Mouse (Mus musculus): ENCODE results near the gene Fat3.

Gene Fat3

DNA sequence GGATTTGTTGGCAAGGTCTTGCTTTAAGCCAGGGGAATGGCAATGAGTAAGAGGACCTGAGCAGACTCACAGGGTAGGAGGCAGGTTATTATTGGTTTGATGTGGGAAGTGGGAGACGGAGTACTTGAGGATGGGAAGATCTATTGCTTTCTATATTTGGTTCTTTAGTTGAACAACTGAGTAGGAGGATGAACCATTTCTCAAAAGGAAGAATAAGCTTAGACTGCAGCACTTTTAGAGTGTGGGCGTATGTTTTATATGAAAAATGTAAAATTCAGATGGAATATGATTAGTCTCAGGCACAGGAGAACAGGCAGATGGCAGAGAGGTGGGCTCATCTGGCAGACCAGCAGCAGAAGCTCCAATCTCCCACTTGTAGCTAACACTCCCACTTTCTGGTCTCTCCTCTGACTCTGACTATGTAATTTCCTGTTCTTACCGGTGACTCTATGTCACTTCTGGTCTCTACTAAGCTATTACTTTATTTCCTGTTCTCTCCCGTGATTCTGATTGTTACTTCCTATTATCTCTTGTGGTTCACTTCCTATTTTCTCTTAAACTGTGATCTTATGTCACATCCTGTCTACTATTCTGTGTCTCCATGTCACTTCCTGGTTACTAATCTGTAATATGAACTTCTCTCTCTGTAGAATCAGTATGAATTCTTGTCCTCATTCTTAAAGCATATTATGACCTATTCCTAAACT is 387.0 kb downstream of the Fat3 start:
- no peak for DNase-seq

DNA sequence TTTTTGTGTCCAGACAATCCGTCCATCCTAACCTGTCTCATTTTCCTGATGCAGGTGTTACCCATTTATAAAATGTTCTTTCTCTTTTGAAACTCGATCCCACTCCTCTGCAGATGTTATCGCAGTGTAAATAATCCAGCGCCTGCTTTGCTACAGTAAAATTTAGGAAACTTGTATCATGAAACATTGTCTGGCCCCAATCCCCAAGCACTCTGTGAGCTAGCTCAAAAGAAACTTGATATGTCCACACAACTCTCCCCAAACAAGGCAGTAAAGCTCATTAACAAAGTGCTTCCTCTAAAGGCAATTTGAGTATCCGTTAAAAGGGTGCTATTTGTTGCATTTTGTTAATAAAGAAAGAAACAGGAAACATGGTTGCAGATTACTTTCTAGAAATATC is 393.2 kb downstream of the Fat3 start:
- DNase-seq = no peak

DNA sequence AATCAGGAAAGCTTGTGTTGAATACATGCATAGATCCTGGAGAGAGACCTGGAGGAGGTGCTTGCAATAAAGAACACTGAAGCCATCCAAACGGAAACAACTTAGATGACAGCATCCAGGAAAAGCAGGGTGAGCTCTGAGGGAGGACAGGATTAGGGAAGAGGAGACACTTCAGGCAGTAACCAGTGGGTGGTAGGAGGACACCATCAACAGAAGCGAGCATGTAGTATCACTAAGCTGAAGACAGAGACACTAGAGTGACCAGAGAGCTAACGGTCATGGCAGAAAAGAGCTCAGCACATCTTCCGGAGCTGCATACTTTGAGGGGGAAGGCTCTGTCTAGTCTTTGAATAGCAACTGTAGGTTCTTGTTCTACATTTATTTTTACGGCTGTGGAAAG is 393.7 kb downstream of the Fat3 start:
- no peak for DNase-seq

DNA sequence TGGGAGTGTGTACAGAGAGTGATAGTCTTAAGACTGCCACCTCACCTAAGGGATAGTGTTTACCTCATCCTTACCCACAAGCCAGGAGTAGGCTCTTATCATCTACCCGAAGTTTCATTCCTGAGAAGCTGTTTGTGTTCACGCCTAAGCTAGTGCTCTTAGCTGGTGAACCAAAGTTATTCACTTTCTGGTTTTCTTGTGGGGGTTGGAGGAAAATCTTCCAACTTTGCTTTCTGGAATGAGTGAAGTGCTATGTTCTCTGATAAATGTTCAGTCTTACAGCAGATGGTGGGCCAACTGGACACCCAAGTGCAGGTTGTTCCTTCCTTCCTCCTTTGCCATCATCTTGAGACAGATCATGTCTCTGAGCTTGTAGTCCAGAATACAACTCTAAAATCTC is 402.5 kb downstream of the Fat3 start:
- no peak for DNase-seq

DNA sequence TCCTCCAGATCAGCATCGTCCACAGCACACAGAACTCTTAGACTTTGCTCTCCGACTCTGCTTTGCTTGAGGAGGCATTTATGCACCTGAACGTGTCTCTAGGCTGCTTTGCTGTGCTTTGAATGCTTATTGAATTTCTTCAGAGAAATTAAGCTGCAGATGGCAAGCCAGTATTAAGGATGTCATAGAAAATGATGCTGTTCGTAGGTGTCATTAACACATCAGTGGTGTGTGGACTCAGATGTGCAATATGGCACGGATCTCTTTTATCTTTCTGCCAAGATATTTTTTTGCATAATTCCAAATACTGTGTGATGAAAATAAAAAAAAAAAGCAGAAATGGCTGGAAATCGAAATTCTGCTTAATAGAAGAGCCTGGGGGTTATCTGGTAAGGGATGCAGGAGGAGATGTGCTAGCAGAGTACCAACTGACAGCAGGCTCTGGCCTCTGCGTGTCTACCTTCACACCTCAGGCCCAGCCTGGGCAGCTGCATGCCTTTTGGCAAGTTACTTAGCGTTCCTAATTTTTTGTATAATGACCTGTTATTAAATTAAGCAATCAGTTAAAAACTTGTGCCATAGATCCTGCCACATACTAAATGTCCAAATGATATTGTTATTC is 407.9 kb downstream of the Fat3 start:
- DNase-seq = no peak

DNA sequence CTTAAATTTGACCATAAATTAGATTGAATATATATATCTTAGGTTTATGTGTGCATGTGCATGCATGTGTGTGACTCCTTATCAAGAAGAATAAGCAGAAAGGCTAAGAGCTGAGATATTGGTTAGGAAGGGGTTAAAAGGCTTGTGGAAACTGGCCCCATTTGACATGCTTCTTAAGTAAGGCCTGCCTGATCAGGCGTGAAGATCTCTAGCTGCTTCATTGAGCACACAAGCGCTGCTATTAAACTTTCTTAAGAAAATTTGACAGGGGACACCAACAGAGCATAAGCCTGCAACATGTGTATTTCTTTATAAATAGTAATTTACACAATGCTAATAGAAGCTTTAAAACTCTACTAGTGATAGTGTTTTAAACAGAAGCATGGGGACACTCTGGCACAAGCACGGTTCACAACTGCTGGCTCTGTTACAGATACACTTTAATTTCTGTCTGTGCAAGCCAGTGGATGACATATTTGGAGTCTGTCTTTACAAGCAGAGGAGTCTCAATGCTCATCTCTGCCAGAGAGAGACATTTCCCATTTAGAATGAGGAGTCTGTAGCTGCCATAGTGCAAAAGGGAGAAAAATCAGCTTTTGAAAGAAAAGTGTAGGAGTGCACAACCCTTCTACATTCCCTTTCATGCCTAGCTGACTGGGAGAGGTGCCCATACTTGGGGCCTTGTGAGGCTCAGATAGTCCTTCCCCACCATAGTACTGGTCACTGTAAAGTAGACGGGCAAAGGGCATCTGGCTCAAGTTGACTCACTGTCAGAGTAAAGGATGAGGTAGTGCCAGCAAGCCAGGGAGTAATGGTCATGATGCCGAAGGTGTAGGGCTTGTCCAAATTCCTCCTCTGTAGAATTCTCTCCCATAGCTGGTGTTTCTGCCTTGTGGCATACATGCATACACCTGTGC is 408.8 kb downstream of the Fat3 start:
- DNase-seq = no peak

DNA sequence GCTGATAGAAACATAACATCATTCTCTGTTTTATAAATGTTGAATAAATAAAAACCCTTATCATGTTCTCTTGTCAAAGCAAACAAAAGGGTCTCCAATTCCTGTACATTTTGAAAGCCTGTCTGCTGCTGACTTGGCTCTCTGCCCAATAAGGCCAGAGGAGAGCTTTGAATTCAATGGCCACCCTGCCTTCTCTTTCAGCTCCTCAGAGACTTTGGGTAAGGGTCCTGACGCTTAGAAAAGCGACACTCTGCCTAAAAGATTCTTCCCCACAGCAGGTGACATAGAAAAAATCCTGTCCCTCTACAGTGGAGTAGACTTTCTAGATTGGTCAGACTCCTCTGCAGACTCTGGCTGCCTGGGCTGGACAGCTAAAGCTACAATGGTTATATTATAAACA is 421.8 kb downstream of the Fat3 start:
- no peak for DNase-seq

DNA sequence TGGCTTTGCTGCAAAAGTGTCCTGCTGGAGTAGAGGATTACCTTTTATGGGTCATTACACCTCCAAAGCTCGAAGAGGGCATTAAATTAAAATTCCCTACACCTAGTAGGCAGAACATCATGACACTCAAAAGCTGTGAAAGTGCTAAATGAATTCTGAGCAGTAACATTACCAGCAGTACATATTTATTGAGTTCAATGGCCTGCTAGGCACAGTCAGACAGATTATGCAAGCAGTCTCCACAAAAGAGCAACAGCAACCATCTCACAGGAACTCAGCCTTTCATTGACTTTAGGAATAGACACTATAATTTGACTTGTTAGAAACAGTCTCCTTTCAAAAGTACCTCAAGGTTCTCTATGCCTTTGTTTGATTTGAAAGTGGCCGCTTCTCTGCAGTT is 426.4 kb downstream of the Fat3 start:
- no peak for DNase-seq

DNA sequence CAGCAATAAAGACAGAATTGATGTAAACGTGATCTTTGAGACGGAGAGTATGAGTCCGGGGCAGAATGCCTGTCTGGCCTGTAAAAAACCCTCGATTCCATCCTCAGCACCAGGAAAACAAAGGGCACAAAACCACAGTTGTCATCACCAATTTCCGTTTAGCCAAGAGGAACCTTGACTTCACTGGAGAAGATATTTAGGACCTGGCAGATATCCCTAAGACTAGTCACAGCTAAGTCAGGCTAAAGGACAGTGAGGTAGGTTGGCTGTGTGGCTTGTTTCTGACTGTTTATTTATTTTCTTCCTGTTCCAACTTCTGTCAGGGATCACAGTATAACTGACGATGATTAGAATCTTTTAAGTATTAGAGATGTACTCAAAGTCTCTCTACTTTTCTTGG is 427.0 kb downstream of the Fat3 start:
- DNase-seq = no peak

DNA sequence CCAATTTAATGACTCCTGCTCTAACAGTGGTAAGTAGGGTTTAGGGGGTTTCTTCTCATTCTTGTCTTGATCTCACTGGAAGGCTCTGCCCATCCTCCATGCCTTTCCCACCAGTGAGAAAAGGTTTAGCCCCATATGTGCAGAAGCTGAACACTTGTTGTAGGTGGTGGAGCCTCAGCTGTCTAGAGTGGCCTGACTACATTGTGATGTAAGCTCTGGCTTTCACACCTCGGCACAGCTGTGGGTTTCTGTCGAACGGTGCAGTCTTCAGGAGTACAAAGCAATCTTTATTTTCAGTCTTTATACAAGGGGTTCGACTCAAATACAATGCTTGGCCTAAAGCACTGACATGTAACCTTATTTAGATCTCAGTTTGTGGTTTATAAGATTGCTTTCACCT is 437.6 kb downstream of the Fat3 start:
- no peak for DNase-seq

DNA sequence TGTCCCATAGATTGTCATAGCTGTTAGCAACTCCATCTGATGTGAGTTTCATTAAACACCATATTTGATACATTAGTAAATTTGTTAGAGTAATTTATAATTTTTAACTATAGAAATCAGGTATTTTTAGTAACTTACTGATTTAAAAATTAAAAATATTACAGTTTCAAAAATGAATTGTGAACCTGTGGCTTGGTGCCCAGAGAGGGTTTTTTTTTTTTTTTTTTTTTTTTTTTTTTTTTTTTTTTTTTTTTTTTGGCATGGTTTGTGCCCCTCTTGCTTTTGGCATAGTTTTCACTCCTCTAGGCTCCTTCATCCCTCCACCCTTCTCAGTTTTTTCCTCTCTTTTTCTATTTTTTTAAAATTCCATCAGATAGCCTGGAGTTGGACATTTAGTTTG is 438.6 kb downstream of the Fat3 start:
- DNase-seq = no peak

DNA sequence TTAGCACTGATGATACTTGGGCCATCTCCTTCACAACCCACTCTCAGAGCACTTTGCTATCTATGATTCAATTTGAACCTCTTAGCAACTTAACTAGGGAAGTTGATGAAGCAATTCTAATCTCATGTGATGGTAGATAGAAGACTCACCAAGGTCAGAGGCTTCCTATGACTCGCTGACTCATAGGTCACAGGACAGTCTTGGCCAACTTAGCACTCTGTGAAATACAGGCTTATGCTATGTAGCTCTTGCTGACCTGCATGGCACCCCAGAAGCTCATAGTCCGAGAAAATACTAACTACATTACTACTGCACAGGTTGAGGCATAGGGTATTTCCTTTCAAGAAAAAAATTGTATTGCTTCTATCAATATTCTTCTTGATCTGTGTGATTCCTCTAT is 454.4 kb downstream of the Fat3 start:
- DNase-seq = no peak

DNA sequence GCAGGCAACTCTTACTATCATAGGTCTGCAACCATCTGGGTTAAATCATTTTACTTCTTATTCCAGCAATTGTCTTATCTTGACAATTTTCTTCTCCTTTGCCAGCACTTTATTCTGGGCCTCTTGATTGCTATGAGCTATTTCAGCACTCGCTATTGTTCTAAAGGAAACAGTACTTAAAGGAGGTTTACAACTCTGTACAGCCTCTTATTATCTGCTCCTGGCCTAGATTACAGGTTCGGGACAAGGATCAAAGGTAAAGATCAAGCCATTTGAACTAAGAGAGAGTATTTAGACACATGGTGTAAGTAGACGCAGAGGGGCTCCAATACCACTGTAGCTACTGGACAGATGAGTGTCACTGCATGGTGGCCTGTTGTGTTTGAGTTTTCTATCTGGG is 463.7 kb downstream of the Fat3 start:
- DNase-seq = no peak

DNA sequence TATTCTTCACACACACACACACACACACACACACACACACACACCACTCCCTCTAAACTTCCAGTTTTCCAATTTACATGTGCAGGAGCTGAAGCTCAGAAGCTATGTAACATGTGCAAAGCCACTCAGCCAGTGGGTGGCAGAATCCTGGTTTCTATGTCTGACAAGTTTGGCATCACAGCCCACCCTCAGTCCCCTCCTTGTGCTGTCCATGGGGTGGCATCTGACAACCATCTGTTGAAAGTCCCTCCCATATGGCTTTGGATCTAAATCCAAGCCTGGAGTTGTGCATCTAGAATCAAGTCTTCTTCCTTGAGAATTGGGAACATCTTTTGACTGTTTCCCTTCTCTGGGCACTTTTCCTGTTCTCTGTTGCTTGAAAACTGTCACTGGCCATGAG is 464.7 kb downstream of the Fat3 start:
- DNase-seq = no peak

DNA sequence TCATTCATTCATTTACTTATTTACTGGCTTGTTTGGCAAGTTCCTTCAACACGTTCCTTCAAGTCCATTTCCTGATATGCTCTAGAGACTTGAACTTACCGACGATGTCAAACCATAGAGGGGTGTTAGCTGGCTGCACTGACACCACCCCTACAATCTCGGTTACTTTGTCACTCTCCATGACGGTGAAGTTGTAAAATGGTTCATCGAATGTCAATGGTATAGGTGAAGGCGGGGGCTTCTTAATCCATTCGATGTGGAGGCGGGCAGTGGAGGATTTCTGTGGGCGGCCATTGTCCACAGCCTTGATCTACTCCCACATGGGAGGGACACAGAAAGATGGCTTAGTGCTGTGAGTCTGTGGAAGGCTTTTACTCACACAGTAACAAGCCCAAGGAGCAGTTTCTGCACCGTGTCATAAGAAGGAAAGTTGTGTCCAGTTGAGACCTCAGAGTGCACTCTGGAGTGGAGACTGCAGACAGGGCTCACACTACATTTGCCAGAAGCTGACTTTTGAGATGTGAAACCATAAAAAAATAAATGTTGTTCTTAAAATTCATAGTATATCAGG is 471.3 kb downstream of the Fat3 start:
- DNase-seq = no peak

DNA sequence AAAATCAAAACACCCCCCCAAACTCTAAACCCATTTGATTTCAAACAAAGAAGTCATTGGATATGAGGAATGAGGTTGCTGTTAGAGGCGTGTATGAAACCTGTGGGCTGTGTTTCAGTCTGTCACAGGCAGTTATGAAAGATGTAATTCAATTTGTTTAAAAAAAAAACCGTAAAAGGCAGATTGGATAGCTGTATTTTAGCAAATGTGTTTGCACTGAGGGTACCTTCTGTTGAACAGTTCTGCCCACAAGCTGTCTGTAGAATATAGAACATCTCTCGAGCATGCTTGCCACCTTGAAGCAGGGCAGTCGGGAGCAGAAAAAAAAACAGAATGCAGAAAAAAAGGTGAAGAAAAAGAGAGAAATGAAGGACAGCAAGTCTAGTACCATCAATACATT is 472.0 kb downstream of the Fat3 start:
- DNase-seq = no peak

DNA sequence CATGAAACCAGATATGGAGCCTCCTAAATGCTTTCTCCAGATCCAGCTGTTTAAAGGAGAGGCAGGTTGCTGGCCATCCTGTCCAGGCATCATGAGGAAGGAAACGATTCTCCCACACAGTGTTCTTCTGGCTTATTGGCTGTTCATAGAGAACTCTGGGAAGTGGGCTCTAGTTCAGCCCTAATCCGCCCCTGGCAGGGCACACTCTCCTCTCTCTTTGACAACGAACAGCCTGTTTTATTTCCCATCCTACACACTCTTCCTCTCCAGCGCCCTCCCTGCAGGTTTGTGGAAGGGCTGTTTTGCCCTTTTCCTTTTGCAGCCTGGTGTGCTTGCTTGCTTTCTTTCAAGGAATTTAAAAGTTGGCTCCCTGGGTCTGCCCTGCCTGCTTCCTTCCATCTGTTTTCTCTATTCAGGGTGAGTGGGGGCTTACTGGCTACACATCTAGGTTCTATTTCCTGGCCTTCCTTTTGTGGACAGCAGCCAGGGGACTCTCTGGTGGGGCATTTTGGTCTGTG is 472.6 kb downstream of the Fat3 start:
- no peak for DNase-seq

DNA sequence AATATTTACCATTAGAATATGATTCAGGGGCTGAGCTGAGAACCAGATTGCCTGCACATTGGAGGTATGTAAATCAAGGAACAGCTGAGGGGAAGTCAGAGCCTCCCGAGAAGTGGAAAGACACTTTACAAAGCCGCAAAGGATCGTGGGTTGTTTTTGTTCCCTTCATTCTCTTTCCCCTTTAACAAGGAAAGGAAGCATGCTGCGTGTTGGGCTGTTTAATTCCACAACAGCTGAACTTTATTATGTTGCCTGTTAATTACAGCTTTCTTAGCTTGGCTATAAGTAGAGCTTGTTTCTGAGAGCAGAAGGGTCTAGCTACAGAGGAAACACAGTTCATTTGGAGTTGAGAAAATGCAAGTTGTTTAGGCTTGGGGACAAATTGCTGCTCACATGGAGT is 475.0 kb downstream of the Fat3 start:
- no peak for DNase-seq

DNA sequence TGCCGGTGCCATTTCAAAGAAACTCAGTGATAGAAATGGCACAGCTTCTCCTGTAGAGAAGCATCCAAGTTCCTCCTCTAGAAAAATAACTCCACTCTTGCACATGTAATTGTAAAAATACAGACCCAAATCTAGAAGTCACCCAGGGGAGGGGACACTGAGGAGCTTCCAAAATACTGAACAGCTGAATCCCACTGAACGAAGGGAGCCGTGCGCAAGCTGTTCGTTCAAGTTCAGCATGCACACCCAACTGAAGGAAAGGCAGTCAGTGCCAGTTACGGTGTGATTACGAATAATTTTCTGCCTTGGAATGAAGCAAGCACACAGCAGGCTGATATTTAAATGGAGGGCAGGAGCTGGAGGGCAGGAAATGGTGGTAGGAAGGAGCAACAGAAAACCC is 476.4 kb downstream of the Fat3 start:
- DNase-seq = no peak

DNA sequence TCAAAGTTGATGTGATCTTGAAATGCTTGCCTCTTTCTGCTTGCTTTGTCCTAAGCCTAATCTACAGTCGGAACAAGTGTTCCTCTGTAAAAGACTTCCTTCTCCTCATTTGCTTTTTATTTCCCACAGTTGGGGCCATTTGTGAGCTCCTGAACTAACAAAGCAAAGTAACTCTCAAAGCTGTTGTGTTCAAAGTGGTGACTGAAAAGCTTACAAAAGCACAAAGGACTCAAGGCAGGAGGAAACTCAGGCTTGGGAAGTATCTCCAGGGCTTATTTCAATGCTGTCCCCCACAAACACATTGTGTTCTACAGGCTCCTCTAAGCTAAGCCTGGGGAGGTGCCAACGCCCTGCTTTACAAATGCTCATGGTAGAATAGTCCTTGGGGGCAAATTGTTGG is 487.0 kb downstream of the Fat3 start:
- DNase-seq = no peak

DNA sequence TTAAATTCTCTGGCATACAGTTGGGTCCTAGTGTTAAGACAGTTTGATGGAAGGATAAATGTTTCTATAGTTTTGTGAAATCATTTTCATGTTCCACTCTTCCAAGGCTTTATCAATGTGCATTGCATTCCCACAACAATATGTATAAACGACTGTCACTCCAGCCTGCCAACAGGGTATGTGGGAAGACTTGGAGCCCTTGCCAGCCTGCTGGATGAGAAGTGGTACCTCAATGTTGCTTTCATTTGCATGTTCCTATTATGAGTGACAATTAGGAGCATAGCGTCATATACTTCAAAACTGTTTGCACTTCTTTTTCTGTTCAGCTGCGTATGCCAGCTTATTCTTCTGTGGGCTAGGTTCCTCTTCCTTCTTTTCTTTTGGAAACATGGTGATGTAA is 489.7 kb downstream of the Fat3 start:
- DNase-seq = no peak

DNA sequence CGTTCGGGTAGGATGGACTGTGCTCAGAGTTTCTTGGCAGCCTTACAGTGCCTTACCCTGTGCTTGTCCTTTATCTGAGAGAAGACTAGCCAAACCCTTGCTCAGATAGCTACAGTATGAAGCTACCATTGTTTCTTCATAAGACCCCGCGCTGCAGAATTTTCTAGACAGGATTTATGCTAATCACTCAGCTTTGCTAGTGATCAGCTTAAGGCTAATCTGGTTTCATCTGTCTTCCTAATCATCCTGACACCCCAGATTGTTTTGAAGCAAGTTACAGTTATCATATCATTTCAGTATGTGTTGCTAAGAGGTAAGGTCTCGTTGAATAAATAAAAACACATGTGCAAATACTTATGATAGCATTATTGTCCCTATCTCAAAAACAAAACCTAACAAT is 493.6 kb downstream of the Fat3 start:
- DNase-seq = no peak

DNA sequence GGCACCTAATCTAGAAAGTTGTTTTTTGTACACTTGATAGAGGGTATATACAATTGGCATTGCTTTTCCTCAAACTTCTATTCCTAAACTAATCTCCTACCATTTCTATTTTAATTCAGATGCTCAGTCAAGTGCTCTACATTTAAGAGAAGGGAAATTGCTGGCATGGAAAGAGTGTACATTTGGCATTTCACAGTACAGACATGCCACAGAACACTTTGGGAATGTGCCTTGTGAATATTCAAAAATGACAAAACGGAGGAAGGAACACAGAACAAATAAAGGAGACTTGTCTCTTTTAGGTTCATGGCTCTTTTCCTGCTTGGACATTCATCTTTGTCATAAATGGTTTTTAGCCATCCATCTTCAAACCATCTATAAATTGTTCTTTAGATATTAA is 498.1 kb downstream of the Fat3 start:
- DNase-seq = no peak

DNA sequence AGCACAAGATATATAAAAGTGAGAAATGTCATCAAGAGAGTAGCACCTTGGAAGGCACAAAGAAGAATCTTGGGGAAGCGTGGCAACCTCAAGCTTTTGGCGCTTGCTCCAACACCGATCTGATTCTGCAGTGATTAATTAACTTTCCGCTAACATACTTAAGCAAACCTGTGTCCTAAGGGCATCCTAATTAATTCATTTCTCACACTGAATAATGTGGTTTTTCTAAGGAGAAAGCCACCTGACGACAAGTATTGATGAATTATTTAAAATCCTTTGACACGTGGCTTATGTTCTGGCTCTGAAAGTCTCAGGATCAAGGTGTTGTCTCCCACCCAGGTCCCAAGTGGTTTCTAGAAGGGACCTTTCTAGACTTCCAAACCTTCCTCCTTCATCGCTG is 506.3 kb downstream of the Fat3 start:
- no peak for DNase-seq

All from thymus, postnatal 4 days (tissue).